Mouse (Mus musculus): ENCODE measurements at regions not wholly inside any gene's neighbourhood (a gene's known extent, or its start where the extent isn't known, plus 50 kb on each side); places are given as distances from the start of the nearest gene placed in this dataset.

DNA sequence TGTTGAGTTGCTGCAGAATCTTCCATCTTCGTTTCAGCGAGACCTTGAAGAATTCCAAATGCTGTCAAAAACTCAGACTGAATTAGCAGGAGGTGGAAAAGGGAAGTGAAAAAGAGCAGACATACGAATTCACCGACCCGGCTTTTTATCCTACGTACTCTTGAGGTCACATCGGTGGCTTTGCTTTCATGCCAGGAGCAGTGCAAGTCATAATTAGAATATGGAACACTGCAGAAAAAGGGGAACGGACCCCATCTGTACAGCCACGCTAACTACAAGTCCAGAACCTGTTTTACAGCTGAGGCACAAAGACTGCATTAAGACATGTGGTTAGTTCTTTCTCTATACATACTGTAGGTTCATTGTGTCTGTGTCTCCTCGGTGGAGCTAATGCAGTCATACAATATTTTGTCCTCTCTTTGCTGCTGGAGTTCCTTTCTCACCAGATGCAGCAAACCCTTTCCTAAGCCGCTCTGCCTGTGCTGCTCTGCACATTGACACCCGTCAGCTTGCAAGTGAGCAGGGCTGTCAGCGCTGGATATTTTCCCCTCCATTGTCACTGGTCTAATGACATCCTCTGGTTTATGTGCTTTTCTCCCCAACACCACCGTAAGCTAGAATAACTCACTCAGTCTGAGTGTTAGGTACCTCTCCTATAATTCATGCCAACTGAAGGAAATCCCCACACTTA is 276.9 kb upstream of the Meox2 start:
- Histone ChIP-seq H3K4me3 (ENCODE audit: low read depth, low read length) (no peak overlapping the region), H3K36me3 (replicated peaks) (no peaks in the 10 kb centered on the region), H3K9me3 (replicated peaks) (no peaks in the 10 kb centered on the region), H3K4me1 (ENCODE audit: insufficient read depth, low read depth, low read length) (no peaks in the 10 kb centered on the region), H3K27me3 (ENCODE audit: insufficient read depth, low read length) (no peaks in the 10 kb centered on the region)
- ATAC-seq (ENCODE audit: extremely low read depth, insufficient number of reproducible peaks, low FRiP score, poor library complexity, severe bottlenecking) (no peak), DNase-seq (ENCODE audit: low spot score) (no peak)
- TF ChIP-seq POLR2AphosphoS5 (IDR thresholded peaks at IDR 0.05; ENCODE audit: insufficient replicate concordance, low read depth, low read length) = no peak
- no peak for TF ChIP-seq GATA2 (IDR thresholded peaks at IDR 0.05; ENCODE audit: borderline replicate concordance, low read depth, low read length)
- no peak for TF ChIP-seq GATA1 (IDR thresholded peaks at IDR 0.05; ENCODE audit: borderline replicate concordance, low read length)
- TF ChIP-seq TAL1 (conservative IDR thresholded peaks at IDR 0.05; ENCODE audit: low read depth, low read length) = no peak
- no peak for TF ChIP-seq CTCF (IDR thresholded peaks at IDR 0.05; ENCODE audit: low read depth, low read length)

GRCm38 (mm10) chr12:36842957-36843356 is 265.4 kb upstream of the Meox2 start:
- DNase-seq (ENCODE audit: low spot score) (no peak), ATAC-seq (ENCODE audit: extremely low read depth, insufficient number of reproducible peaks, low FRiP score, poor library complexity, severe bottlenecking) (no peak)
- Histone ChIP-seq H3K9me3 (replicated peaks) (no peaks in the 10 kb centered on the region), H3K36me3 (replicated peaks) (no peaks in the 10 kb centered on the region), H3K4me3 (ENCODE audit: low read depth, low read length) (no peak overlapping the region), H3K27me3 (ENCODE audit: insufficient read depth, low read length) (no peaks in the 10 kb centered on the region), H3K4me1 (ENCODE audit: insufficient read depth, low read depth, low read length) (no peaks in the 10 kb centered on the region)
- TF ChIP-seq POLR2AphosphoS5 (IDR thresholded peaks at IDR 0.05; ENCODE audit: insufficient replicate concordance, low read depth, low read length) (no peak), GATA2 (IDR thresholded peaks at IDR 0.05; ENCODE audit: borderline replicate concordance, low read depth, low read length) (no peak), TAL1 (conservative IDR thresholded peaks at IDR 0.05; ENCODE audit: low read depth, low read length) (no peak), GATA1 (IDR thresholded peaks at IDR 0.05; ENCODE audit: borderline replicate concordance, low read length) (no peak), CTCF (IDR thresholded peaks at IDR 0.05; ENCODE audit: low read depth, low read length) (no peak)

DNA sequence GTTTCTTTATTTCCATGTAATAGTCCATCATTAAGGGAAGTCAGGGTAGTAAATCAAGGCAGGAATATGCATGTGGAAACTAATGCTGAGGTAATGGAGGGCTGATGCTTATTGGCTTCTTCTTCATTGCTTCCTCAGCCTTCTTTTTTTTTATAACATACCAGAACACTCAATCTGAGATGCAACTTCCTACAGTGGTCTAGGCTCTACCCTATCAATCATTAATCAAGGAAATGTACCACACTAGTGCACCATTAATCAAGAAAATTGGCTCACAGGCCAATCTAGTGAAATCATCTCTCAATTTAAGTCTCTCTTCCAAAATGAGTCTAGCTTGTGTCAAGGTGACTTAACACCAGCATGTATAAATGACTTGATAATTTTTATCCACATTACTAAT is 263.2 kb upstream of the Meox2 start:
- TF ChIP-seq GATA2 (IDR thresholded peaks at IDR 0.05; ENCODE audit: borderline replicate concordance, low read depth, low read length) (no peak), TAL1 (conservative IDR thresholded peaks at IDR 0.05; ENCODE audit: low read depth, low read length) (no peak), POLR2AphosphoS5 (IDR thresholded peaks at IDR 0.05; ENCODE audit: insufficient replicate concordance, low read depth, low read length) (no peak), GATA1 (IDR thresholded peaks at IDR 0.05; ENCODE audit: borderline replicate concordance, low read length) (no peak), CTCF (IDR thresholded peaks at IDR 0.05; ENCODE audit: low read depth, low read length) (no peak)
- H3K4me3 ChIP-seq (ENCODE audit: low read depth, low read length) = no peak overlapping the region
- no peaks in the 10 kb centered on the region for H3K36me3 ChIP-seq (replicated peaks)
- DNase-seq (ENCODE audit: low spot score) (no peak), ATAC-seq (ENCODE audit: extremely low read depth, insufficient number of reproducible peaks, low FRiP score, poor library complexity, severe bottlenecking) (no peak)
- no peaks in the 10 kb centered on the region for H3K4me1 ChIP-seq (ENCODE audit: insufficient read depth, low read depth, low read length)
- no peaks in the 10 kb centered on the region for H3K9me3 ChIP-seq (replicated peaks)
- H3K27me3 ChIP-seq (ENCODE audit: insufficient read depth, low read length) = no peaks in the 10 kb centered on the region

DNA sequence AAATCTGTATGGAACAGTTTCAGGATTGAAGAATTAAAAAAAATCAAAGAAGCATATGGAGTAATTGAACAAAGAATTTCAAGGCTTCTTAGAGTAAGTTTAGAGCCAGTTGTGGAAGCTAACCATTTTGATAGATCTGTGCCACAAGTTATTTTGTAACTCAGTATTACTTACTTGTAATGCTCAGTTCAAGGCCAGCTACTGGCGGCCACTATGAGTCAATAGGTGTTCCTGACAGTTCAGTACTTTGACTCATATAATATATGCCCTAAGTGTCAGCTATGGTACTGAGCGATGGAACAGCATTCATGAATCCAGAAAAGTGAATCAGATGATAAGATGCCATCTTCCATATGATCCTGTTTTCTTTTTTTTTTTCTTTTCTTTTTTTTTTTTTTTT is 259.3 kb upstream of the Meox2 start:
- H3K9me3 ChIP-seq (replicated peaks) = no peaks in the 10 kb centered on the region
- no peaks in the 10 kb centered on the region for H3K36me3 ChIP-seq (replicated peaks)
- DNase-seq (ENCODE audit: low spot score) (no peak), ATAC-seq (ENCODE audit: extremely low read depth, insufficient number of reproducible peaks, low FRiP score, poor library complexity, severe bottlenecking) (no peak)
- no peaks in the 10 kb centered on the region for H3K27me3 ChIP-seq (ENCODE audit: insufficient read depth, low read length)
- no peak overlapping the region for H3K4me3 ChIP-seq (ENCODE audit: low read depth, low read length)
- TF ChIP-seq CTCF (IDR thresholded peaks at IDR 0.05; ENCODE audit: low read depth, low read length) = no peak
- no peak for TF ChIP-seq POLR2AphosphoS5 (IDR thresholded peaks at IDR 0.05; ENCODE audit: insufficient replicate concordance, low read depth, low read length)
- no peak for TF ChIP-seq GATA2 (IDR thresholded peaks at IDR 0.05; ENCODE audit: borderline replicate concordance, low read depth, low read length)
- TF ChIP-seq TAL1 (conservative IDR thresholded peaks at IDR 0.05; ENCODE audit: low read depth, low read length) = no peak
- no peak for TF ChIP-seq GATA1 (IDR thresholded peaks at IDR 0.05; ENCODE audit: borderline replicate concordance, low read length)
- H3K4me1 ChIP-seq (ENCODE audit: insufficient read depth, low read depth, low read length) = no peaks in the 10 kb centered on the region

DNA sequence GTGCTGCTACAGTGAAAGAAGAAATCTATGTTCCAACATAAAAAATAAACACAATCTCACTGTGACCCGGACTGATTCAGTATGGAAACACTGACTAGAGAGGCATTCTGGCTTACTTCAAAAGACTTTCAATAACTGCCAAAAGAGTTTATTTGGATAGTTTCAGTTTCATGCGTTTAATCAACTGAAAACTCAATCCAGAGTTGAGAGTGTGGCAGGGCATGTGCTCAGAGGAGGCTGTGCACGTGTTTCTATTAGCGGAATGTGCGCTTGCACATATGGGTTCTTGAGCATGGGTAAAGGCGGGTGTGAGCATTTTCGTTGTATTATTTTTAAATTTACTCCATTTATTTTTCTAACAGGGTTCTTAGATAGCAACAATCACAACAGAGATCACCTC is 245.2 kb upstream of the Meox2 start:
- TF ChIP-seq POLR2AphosphoS5 (IDR thresholded peaks at IDR 0.05; ENCODE audit: insufficient replicate concordance, low read depth, low read length) (no peak), GATA2 (IDR thresholded peaks at IDR 0.05; ENCODE audit: borderline replicate concordance, low read depth, low read length) (no peak), GATA1 (IDR thresholded peaks at IDR 0.05; ENCODE audit: borderline replicate concordance, low read length) (no peak), CTCF (IDR thresholded peaks at IDR 0.05; ENCODE audit: low read depth, low read length) (no peak), TAL1 (conservative IDR thresholded peaks at IDR 0.05; ENCODE audit: low read depth, low read length) (no peak)
- H3K27me3 ChIP-seq (ENCODE audit: insufficient read depth, low read length) = no peaks in the 10 kb centered on the region
- H3K4me3 ChIP-seq (ENCODE audit: low read depth, low read length) = no peak overlapping the region
- DNase-seq (ENCODE audit: low spot score) (no peak), ATAC-seq (ENCODE audit: extremely low read depth, insufficient number of reproducible peaks, low FRiP score, poor library complexity, severe bottlenecking) (no peak)
- no peaks in the 10 kb centered on the region for H3K36me3 ChIP-seq (replicated peaks)
- H3K4me1 ChIP-seq (ENCODE audit: insufficient read depth, low read depth, low read length) = no peaks in the 10 kb centered on the region
- H3K9me3 ChIP-seq (replicated peaks) = no peaks in the 10 kb centered on the region

GRCm38 (mm10) chr12:36880724-36881123 is 227.6 kb upstream of the Meox2 start:
- no peaks in the 10 kb centered on the region for H3K27me3 ChIP-seq (ENCODE audit: insufficient read depth, low read length)
- ATAC-seq (ENCODE audit: extremely low read depth, insufficient number of reproducible peaks, low FRiP score, poor library complexity, severe bottlenecking) (no peak), DNase-seq (ENCODE audit: low spot score) (no peak)
- H3K4me3 ChIP-seq (ENCODE audit: low read depth, low read length) = no peak overlapping the region
- H3K9me3 ChIP-seq (replicated peaks) = no peaks in the 10 kb centered on the region
- H3K36me3 ChIP-seq (replicated peaks) = no peaks in the 10 kb centered on the region
- TF ChIP-seq POLR2AphosphoS5 (IDR thresholded peaks at IDR 0.05; ENCODE audit: insufficient replicate concordance, low read depth, low read length) (no peak), CTCF (IDR thresholded peaks at IDR 0.05; ENCODE audit: low read depth, low read length) (no peak), GATA1 (IDR thresholded peaks at IDR 0.05; ENCODE audit: borderline replicate concordance, low read length) (no peak), TAL1 (conservative IDR thresholded peaks at IDR 0.05; ENCODE audit: low read depth, low read length) (no peak), GATA2 (IDR thresholded peaks at IDR 0.05; ENCODE audit: borderline replicate concordance, low read depth, low read length) (no peak)
- no peaks in the 10 kb centered on the region for H3K4me1 ChIP-seq (ENCODE audit: insufficient read depth, low read depth, low read length)

Data from G1E (cell line).